Mouse (Mus musculus) left cerebral cortex, adult 11 months (tissue): ENCODE data around the gene Nps.
"Not testable (repeated sequence)": the region's sequence is repeated elsewhere in the genome, so short reads cannot be mapped to it uniquely, and the experiment has no call there.

Experiments used
- DNase-seq: peaks from one replicate; pipeline ENCODE4 v3.0.0; 2022; ENCODE audit warnings: low spot score

Gene Nps

DNA sequence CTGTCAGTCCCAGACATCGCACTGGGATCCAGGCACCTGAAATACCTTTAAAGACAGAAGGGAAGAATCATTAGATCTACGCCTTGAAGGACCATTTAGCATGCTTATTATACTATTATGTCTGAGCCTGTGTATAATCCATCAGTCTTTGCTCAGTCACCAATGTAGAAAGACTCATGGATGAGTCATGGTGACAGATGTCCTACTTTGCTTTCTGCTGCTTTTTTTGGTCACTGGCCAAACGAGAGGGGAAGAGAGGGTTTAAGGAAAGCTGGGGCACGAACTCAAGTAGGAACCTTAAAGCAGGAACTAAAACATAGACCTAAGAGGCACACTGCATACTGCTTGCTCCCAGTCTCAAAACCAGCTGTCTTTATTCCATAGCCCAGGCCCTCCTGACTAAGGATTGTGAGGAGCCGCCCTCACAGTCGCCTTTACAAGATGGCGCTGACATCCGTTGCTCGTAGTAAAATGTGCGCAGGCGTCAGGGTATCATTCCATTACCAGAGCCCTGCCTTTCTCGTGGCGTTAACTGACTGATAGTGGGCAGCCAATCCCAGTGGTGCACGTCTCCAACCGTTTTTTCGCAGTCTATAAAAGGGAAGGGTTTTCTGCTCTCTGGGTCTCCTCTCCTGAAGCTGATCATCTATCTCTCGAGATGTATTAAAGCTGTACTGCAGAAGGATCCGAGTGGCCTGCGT is at the start of gene Nps:
Nps (plus strand) TSS at position 651 of the 701 bp plus-strand sequence.
- not testable (repeated sequence) for DNase-seq

DNA sequence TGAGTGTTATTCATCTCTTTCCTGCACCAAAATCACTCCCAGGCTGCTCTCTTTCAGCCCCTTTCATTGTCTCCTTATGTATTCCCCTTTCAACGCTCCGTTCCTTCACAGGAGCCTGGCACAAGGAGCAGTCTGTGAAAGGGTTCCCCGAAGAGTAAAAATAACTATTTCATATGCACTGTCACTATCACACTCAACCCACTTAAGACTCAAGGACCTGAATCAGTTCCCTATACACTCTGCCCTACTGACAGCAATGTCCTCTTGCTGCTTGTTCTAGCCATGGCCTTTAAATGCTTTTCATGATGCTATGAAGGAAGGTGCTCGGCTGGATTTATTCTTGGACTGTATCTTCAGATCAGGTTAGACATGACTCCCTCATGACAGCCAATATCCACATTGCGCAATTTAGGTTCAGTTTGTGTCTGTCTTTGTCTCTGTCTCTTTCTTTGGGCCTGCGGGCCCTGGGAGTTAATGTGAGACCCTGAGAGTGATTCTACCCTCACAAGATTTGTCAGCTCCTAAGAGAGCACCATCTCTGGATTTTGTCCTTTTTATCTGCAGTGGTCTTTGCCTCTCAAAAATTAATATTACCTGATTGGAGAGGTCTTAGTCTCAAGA is 49.4 kb upstream of the Nps start:
- DNase-seq: no peak

GRCm38 (mm10) chr7:135210296-135210695 is 48.2 kb upstream of the Nps start:
- no peak for DNase-seq

- DNase-seq: no peak
These were observed 47.7 kb upstream of the Nps start for GRCm38 (mm10) chr7:135210831-135211230.

DNA sequence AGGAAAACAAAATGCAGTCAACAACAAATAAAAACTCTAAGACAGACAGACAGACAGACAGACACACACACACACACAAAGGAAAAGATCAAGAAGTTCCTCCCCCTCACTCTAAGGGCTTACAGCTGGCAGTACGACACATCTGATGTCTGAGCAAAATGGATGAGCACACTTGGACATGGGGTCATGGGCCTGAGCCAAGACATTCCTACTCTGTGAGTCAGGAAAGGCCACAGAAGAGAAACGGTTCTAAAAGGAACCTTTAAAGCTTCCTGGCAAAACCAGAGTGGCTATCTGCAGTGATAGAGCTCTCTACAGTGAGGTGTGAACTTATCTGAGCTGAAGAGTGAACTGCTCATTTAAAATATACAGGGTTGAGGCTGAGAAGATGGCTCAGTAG is 46.0 kb upstream of the Nps start:
- DNase-seq: no peak

- DNase-seq: no peak
These were observed 37.0 kb upstream of the Nps start for GRCm38 (mm10) chr7:135221475-135221874.

DNA sequence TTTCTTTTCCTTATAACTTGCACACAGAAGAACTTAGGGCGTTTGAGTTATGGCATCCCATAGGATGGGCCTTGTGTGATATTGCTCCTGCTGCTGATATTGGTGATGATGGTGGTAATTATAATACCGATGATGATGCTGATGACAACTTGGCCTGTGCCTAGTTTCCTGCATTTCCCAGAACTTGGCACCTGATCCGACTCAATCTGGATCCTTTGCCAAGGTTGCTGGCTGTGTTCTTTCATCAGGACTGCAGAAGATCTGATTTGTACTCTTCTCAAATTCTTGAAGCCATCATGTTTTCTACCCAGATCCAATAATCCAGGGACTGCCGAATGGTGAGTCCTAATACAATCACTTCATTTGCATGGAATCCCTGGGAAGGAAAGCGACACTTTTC is 32.5 kb upstream of the Nps start:
- no peak for DNase-seq

DNA sequence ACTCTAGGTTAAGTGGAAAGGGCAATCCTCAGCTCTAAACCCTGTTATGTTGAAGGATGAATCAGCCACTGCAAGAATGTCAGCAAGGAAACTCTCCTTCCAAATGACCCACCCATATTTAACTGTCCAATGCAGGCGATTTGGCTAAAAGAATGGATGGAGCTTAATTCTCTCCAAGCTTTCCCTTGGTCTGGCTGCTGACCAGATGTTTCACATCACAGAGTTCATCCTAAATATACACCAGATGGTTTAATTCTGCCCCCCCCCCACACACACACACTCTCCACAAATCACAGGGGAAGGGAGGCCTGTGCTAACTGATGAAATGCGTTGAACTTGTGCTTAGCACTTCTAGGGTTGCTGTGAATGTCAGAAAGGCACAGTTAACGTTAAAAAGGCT is 21.4 kb upstream of the Nps start:
- no peak for DNase-seq

GRCm38 (mm10) chr7:135239441-135239840 is 19.1 kb upstream of the Nps start:
- no peak for DNase-seq

GRCm38 (mm10) chr7:135240006-135240405 is 18.5 kb upstream of the Nps start:
- no peak for DNase-seq

DNA sequence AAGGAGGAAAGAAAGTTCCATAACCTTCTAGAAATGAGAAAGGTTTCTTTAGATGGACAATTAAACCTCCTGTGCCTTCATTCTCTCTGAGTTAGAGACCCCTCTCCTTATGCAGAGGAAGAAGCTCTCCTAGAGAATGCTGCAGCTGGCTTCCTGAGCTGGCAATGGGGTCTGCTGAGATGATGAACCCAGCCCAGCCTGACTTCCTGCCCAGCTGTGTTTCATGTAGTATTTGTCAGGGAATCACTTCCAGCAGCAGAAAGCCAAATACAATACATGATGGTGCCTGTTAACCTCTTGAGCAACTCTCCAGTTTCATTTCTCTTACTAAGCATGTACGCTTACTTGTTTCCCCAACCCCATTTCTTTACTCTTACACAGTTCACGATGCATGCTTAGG is 17.9 kb upstream of the Nps start:
- DNase-seq: no peak

- no peak for DNase-seq
These were observed 14.2 kb upstream of the Nps start for GRCm38 (mm10) chr7:135244171-135244880.

GRCm38 (mm10) chr7:135246386-135246785 is 12.1 kb upstream of the Nps start:
- DNase-seq: no peak

DNA sequence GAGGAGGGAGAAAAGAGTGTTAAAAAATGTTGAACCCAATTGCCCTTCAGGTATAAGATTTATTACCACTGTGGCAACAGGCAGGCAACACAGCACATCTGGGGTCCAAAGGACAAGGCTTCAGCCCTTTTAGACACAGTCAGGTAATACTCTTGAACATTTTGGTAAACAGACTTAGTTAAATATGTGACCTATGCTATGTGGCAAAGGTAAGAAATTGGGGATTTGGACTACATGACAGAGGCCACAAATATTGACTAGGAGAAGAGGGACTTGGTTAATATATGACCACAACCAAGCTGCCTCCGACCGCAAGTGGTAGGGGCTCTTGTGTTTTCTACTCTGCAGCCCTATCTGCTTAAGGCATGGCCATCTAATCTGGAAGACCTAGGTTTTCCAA is 5.3 kb upstream of the Nps start:
- no peak for DNase-seq

- no peak for DNase-seq
These were observed 4.1 kb upstream of the Nps start for GRCm38 (mm10) chr7:135254423-135254822.

DNA sequence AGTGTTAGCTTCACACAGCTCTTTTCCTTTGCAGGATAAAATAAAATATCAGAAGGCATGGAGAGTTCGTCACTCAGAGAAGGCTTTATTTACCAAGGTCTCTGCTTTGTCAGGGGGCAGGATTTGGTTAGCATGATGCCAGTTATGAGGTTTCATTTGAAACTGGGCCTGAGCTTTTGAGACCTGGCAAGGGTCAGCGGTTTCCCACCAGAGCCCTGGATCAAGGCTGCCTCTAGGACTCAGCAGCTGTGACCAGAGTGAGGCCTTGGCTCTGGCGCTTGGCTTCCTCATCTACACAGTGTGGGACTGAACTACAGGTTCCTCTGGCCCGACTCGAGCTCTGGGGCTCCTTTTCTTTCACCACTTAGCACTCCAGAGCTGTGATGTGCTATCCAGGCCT is 12.5 kb downstream of the Nps start:
- DNase-seq: no peak

GRCm38 (mm10) chr7:135283212-135283611 is 24.7 kb downstream of the Nps start:
- DNase-seq: no peak

DNA sequence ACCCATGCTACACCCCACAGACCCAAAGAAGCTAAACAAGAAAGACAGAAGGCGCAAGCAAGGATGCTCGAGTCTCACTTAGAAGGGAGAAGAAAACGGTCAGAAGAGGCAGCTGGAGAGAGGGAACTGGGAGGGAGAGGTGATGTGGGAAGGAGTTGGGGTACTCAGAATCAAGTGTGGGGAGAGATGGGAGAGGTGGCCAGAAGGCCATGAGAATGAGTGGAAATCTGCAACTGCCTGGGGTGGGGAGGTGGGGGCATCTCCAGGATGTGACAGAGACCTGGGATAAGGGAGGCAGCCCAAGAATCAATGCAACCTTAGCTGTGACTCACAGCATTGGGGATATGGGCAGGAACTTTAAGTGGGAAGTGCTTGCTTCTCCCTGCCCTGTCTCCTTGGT is 31.5 kb downstream of the Nps start:
- no peak for DNase-seq

DNA sequence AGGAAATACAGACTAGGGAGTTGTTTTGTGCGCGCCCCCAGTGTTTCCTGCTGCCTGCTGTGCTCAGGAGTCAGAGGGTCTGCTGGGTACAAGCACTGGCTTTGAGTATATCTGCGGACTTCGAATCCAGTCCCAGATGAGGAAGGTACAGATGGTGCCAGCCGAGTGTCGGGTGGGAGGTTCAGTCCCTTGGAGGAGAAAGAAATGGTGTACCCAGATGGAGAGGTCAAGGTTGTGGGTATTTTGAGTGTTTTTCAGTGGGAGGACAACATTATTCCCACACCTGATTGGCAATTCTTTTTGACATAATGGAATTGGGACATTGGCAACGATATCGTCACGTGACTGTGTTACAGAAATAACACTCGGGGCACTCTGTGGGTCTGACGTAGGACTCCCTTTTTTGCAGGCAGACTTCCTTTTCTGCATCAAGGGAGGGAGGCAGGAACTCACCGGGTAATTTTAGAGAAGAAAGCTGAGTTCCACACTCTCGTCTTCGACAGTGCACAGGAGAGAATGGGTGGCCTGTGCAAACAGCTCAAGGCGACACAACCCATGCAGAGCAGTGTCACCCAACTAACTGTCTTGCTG is 33.2 kb downstream of the Nps start:
- no peak for DNase-seq

- no peak for DNase-seq
These were observed 36.0 kb downstream of the Nps start for GRCm38 (mm10) chr7:135294498-135294897.

DNA sequence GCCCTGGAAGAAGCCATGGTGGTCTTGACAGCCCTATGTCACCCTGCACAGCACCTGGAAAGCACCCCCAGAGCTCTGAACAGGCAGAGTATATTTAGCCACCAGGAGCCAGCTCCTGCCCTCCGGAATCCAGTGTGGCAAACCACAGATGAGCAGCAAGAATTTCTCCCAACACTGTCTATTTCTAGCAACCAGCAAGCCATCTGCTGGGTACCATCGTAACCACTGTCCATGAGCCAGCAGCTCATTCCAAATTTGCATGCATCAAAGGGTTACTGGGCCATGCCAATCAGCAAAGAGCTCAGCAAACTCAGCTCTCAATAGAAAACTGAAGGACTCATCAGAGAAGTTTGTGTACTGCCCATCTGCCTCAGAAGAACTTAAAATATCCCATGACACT is 46.0 kb downstream of the Nps start:
- DNase-seq: no peak
